Mouse (Mus musculus) heart, adult 2 months (tissue): ENCODE results near the gene Sohlh1.

ENCODE experiments used
- CTCF ChIP-seq: fragments of 200-600 bp; IDR thresholded peaks from 2 replicates; pipeline ENCODE4 v1.8.1; 2022; ENCODE audit warnings: antibody characterized with exemption, mild to moderate bottlenecking, moderate library complexity
- EP300 ChIP-seq: fragments of 200-500 bp; IDR thresholded peaks from 2 replicates; pipeline ENCODE4 v1.6.1; 2011; ENCODE audit warnings: low read depth, low read length, control low read depth; ENCODE audit not compliant: insufficient read depth
- POLR2A ChIP-seq: fragments of 200-500 bp; IDR thresholded peaks from 2 replicates; pipeline ENCODE4 v1.6.1; 2011; ENCODE audit warnings: mild to moderate bottlenecking, low read depth, low read length, control low read depth; ENCODE audit not compliant: insufficient read depth

DNA sequence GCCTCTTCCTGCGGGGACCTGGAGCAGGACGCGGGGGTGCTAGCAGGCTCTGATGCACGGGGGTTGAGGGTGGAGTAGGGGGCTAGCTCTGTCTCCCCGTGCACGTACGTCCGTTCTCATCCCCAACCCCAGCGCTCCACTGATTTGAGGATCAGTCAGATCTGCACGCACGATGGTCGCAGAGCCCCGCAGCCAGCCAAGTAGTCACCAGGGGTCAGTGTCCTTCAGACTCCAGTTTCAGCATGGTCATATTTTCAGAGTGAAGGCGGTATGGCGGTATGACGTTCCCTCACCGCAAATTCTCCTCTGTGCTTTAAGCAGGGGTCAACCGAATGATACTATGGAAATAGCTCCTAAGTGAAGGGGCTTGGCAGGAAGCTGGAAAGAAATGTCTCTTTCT, 17.2 kb upstream of the Sohlh1 start:
- no peak for TF ChIP-seq CTCF
- TF ChIP-seq POLR2A: no peak
- TF ChIP-seq EP300: no peak
